In genomic region chr7:113460406-113460805, GRCm38 (mm10) we compare ENCODE assay signal across 21 mouse cellular contexts. TPM values are rescaled to one million over a fixed set of nuclear protein-coding genes. Genes with fewer than 3 reads are reported as not detected.
DNase-seq lines count a peak whose midpoint lies in the region; ATAC-seq lines count a peak whose summit lies in the region.
"Had no signal": no experiment of that assay in that cellular context is flagged by ENCODE, and none has a peak within 500 bp of the region (broad histone marks: within the 10 kb centered on the region; RNA-seq: fewer than 3 reads in every experiment).

No protein-coding gene starts in this region.

- no peaks in the 10 kb centered on the region for H3K9me3 ChIP-seq in kidney, embryonic 16.5 days (ENCODE audit: low read length)
- H3K9me3 ChIP-seq: embryonic facial prominence, embryonic 15.5 days; heart, embryonic 15.5 days; midbrain, embryonic 13.5 days; neural tube, embryonic 12.5 days had no signal

- no peaks in the 10 kb centered on the region for H3K27me3 ChIP-seq in kidney, embryonic 16.5 days (ENCODE audit: insufficient read depth, low read length)
- H3K27me3 ChIP-seq: embryonic facial prominence, embryonic 15.5 days; heart, embryonic 15.5 days; midbrain, embryonic 13.5 days; neural tube, embryonic 12.5 days had no signal

- no peak for ATAC-seq in kidney, embryonic 16.5 days (ENCODE audit: low FRiP score, low TSS enrichment)
- ATAC-seq: activated CD4-positive, CD25-positive, alpha-beta regulatory T cell, adult 4 months; CD4-positive, CD25-positive, alpha-beta regulatory T cell, adult 4 months; forebrain, embryonic 16.5 days; midbrain, embryonic 13.5 days had no signal

- no peaks in the 10 kb centered on the region for H3K36me3 ChIP-seq in kidney, embryonic 16.5 days (ENCODE audit: insufficient read depth, low read length)
- H3K36me3 ChIP-seq: embryonic facial prominence, embryonic 15.5 days; heart, embryonic 15.5 days; midbrain, embryonic 13.5 days; neural tube, embryonic 12.5 days had no signal

- no peak overlapping the region for H3K9ac ChIP-seq in kidney, embryonic 16.5 days (replicated peaks; ENCODE audit: low read length)
- H3K9ac ChIP-seq: embryonic facial prominence, embryonic 15.5 days; heart, embryonic 15.5 days; hindbrain, embryonic 14.5 days; midbrain, embryonic 13.5 days; neural tube, embryonic 12.5 days had no signal

- no peak overlapping the region for H3K4me3 ChIP-seq in kidney, embryonic 16.5 days (ENCODE audit: low read length)
- H3K4me3 ChIP-seq: embryonic facial prominence, embryonic 15.5 days; heart, embryonic 15.5 days; midbrain, embryonic 13.5 days; neural tube, embryonic 12.5 days had no signal

- peak; percentile 32 for DNase-seq in adrenal gland, postnatal 10 days
- no peak for DNase-seq in adrenal gland, adult 18-20 months (ENCODE audit: low spot score in 2 of 2)
- DNase-seq in kidney, adult 8-10 months = peak; percentile 33
- DNase-seq in 3T3-L1 (ENCODE audit: low read depth, low spot score) = peak; percentile 12
- peak; percentile 9 for DNase-seq in lung, postnatal 10 days
- no peak for DNase-seq in gastrocnemius, postnatal 10 days
- no peak for DNase-seq in cerebellum, postnatal 4 days (ENCODE audit: low spot score in 2 of 2)
- DNase-seq: cerebellum, adult 11-12 months; cerebellum, postnatal 25 days; gastrocnemius, postnatal 36 days; layer of hippocampus, postnatal 36 days; thymus, postnatal 14 days had no signal

- H3K27ac ChIP-seq in kidney, embryonic 16.5 days (ENCODE audit: low read length) = no peak overlapping the region
- H3K27ac ChIP-seq: embryonic facial prominence, embryonic 15.5 days; heart, embryonic 15.5 days; hindbrain, embryonic 14.5 days; midbrain, embryonic 13.5 days; neural tube, embryonic 12.5 days had no signal

- H3K4me1 ChIP-seq in kidney, embryonic 16.5 days (ENCODE audit: insufficient read depth, low read length) = no peaks in the 10 kb centered on the region
- H3K4me1 ChIP-seq: embryonic facial prominence, embryonic 15.5 days; heart, embryonic 15.5 days; midbrain, embryonic 13.5 days; neural tube, embryonic 12.5 days had no signal

- 79% methylated on average over 1 of the region's 1 CpGs for WGBS in kidney, embryonic 16.5 days

- H3K4me2 ChIP-seq in kidney, embryonic 16.5 days (replicated peaks; ENCODE audit: low read depth, low read length) = no peak overlapping the region
- H3K4me2 ChIP-seq: embryonic facial prominence, embryonic 15.5 days; heart, embryonic 15.5 days; hindbrain, embryonic 14.5 days; midbrain, embryonic 13.5 days; neural tube, embryonic 12.5 days had no signal

RNA-seq across cellular contexts. Expression of gene Far1, which starts 53.2 kb away (rescaled TPM):
- total RNA-seq in adrenal gland, postnatal 10 days (2021) = 10 to 100 TPM; 42.6 to 48.5 TPM
- 10 to 100 TPM; 41.3 to 47.6 TPM for total RNA-seq in adrenal gland, adult 18-20 months (2021)
- polyA plus RNA-seq in kidney, embryonic 16.5 days (2015; fragmentation: Nextera tagmentation; extraction: Ambion mirVana) = 98.3 and 100.0 TPM in 2 replicates
- 10 to 100 TPM; 25.3 to 36.6 TPM for total RNA-seq in gastrocnemius, postnatal 10 days (2021)

Comparison
In these comparisons a context has a peak if more than half of its experiments do, and no peak if none do; other contexts are left out.
1. DNase-seq: peak in adrenal gland, postnatal 10 days (single experiment), kidney, adult 8-10 months (2 of 2), 3T3-L1 (single experiment) and lung, postnatal 10 days (single experiment); none in adrenal gland, adult 18-20 months (0 of 2), gastrocnemius, postnatal 10 days (single experiment) and cerebellum, postnatal 4 days (0 of 2).